Mouse (Mus musculus): ENCODE measurements around the gene Tle3.

- no peak for TF ChIP-seq CTCF (IDR thresholded peaks at IDR 0.05; ENCODE audit: low read depth, low read length)
- TF ChIP-seq GATA1 (IDR thresholded peaks at IDR 0.05; ENCODE audit: borderline replicate concordance, low read length) = no peak
Observed at GRCm38 (mm10) chr9:61349697-61350096, 22.5 kb upstream of the Tle3 start.

Data from G1E (cell line).